Mouse (Mus musculus): ENCODE measurements at regions not wholly inside any gene's neighbourhood (a gene's known extent, or its start where the extent isn't known, plus 50 kb on each side); places are given as distances from the start of the nearest gene placed in this dataset.

DNA sequence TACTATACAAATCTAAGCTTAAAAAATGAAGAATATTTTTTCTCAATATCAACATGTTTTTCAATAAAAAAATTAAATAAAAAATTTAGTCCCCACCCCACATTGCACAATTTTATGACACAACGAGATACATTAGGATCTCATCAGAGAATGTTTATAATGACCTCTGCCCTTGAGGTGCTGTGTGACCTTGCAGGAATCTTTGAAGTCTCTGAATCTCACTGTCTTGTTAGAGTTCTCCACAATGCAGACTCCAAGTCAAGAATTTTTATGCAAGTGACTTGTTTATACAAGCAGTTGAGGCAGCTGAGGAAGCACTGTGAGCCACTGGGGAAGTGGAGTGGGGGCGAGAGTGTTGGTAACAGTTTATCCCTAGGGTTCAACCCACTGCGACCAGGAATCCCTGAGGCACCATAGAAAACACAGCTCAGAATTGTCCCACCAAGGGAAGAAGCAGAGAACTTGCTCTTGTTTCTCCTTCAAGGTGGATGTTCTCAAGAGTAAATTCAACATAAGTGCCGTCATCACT lies 228.5 kb downstream of the Hlx start:
- TF ChIP-seq POLR2AphosphoS2 (IDR thresholded peaks at IDR 0.05; ENCODE audit: low read length) (no peak), CHD2 (IDR thresholded peaks at IDR 0.05; ENCODE audit: low read length) (no peak), MAFK (IDR thresholded peaks at IDR 0.05; ENCODE audit: borderline replicate concordance, low read depth, low read length) (no peak), CTCF (IDR thresholded peaks at IDR 0.05 in 2 of 3, conservative IDR thresholded peaks at IDR 0.05 in 1 of 3; ENCODE audit: control insufficient read depth in 1 of 3, insufficient read depth in 1 of 3, low read depth in 2 of 3, low read length in 3 of 3, poor library complexity in 1 of 3, severe bottlenecking in 1 of 3) (no peak), ZMIZ1 (IDR thresholded peaks at IDR 0.05; ENCODE audit: low read depth, low read length) (no peak), GATA1 (IDR thresholded peaks at IDR 0.05; ENCODE audit: low read depth, low read length) (no peak), USF1 (IDR thresholded peaks at IDR 0.05; ENCODE audit: low read depth, low read length) (no peak), ETS1 (IDR thresholded peaks at IDR 0.05; ENCODE audit: low read depth, low read length) (no peak), POLR2A (IDR thresholded peaks at IDR 0.05; ENCODE audit: control insufficient read depth in 1 of 2, insufficient read depth in 1 of 2, low read depth in 1 of 2, low read length in 2 of 2, poor library complexity in 1 of 2) (no peak), TAL1 (IDR thresholded peaks at IDR 0.05; ENCODE audit: low read length) (no peak)

Measured in MEL (cell line).